Mouse (Mus musculus): ENCODE results near the gene Naa30. TPM values are rescaled to one million over a fixed set of nuclear protein-coding genes. Genes with fewer than 3 reads are reported as not detected.
A peak's percentile ranks its signal among the peaks of the same experiment; 100 is the strongest.

Naa30 gene
- total RNA-seq, 2 experiments from 2014 or later: 36.3 to 42.4 TPM

DNA sequence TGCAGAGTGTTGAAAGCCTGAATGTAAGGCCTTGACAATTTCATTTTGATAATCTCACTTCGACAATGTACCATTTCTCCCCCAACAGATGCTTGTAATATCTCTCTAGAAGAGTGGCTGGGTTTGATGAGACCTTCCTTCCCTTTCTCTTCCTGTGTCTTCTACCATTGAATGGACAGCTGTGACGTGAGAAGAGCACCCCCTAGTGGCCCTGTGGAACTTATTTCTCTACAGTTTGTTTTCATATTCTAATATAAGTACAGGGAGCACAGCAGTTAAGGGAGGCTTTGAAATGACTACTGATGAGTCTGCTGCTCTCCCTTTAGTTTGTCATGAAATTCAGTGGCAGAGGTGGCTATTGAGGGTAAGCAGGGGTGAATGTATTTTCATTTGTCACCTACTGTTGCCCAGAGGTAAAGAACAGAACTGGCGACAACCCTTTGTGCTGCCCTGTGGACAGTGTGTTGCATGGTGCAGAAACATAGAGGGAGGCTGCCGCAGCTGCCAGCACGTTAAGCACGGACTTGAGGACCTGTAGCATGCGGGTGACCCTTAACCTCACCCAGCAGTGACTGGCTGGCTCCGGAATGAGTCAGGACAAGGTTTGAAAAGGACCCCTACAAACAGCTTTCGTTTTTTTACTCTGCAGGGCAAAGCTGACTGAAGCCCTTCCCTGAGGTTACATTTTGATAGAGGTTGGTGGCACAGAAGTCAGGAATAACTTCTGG is 62.9 kb downstream of the Naa30 start:
- intact Hi-C loops (cut with DNase I): loop anchor here (5.0 kb wide), 1 partner anchor 307 kb away; no protein-coding TSS in a partner anchor
- peak in 1 of 2 experiments; percentile 19 for DNase-seq (ENCODE audit: extremely low spot score in 1 of 2, low spot score in 2 of 2)
- no peak overlapping the region for H3K4me3 ChIP-seq
- H3K27ac ChIP-seq: no peak overlapping the region
- peak; percentile 70 for TF ChIP-seq CTCF (IDR thresholded peaks at IDR 0.05)

DNA sequence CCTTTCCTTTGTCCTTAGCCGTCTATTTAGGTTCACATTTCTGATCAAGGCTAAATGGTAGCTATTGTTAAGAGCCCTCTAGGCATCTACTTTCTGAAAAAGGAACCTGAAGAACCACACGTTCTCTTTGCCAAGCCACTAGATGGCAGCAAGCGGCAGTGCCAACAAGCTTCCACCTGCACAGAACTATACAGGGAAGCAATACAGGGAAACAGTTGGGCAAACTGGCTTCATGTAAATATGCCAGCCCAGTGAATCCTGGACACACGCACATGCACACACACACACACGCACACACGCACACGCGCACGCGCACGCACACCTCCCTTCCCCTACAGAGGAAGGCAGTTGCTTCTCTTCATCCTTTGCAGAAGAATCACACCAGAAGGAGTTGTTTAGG is 66.2 kb downstream of the Naa30 start:
- DNase-seq (ENCODE audit: extremely low spot score in 1 of 2, low spot score in 2 of 2): peak; percentile 60
- H3K27ac ChIP-seq: no peak overlapping the region
- TF ChIP-seq CTCF (IDR thresholded peaks at IDR 0.05): peak; percentile 80
- H3K4me3 ChIP-seq: no peak overlapping the region
- intact Hi-C loops (cut with DNase I): loop anchor here (1.0 to 5.0 kb wide), 4 partner anchors 111 to 496 kb away; no protein-coding TSS in a partner anchor

Other genes starting within 250 kb of the Naa30 start
- gene Ap5m1, start 106.1 kb upstream of the Naa30 start, total RNA-seq (2021): 10 to 100 TPM; 19.7 to 23.1 TPM
- gene Exoc5, start 105.6 kb upstream of the Naa30 start, total RNA-seq (2021): 10 to 100 TPM; 54.6 to 58.5 TPM
- not detected for gene ccdc198, start 73.2 kb downstream of the Naa30 start, total RNA-seq (2021)

All from left cerebral cortex, adult 2 months (tissue).